Mouse (Mus musculus) liver, embryonic 11.5 days (tissue): ENCODE measurements around the gene March11. TPM values are rescaled to one million over a fixed set of nuclear protein-coding genes. Genes with fewer than 3 reads are reported as not detected.

Source experiments
- ATAC-seq: fragments of 200-750 bp; cut with Nextera tagmentation; replicated peaks from 2 replicates; pipeline ENCODE4 v1.8.0; 2017; ENCODE audit warnings: moderate number of reproducible peaks, mild to moderate bottlenecking, moderate TSS enrichment, moderate library complexity; ENCODE audit not compliant: low FRiP score
- DNase-seq: peaks from one replicate; pipeline ENCODE4 v3.0.0-alpha.2; 2017; ENCODE audit warnings: low spot score
- H3K27ac ChIP-seq: fragments of 300-500 bp; sonication (generic); 2 replicates; pipeline ENCODE4 v1.5.1; 2014; ENCODE audit warnings: mild to moderate bottlenecking, low read depth, low read length, control low read depth
- H3K27me3 ChIP-seq: fragments of 300-500 bp; sonication (generic); replicated peaks from 2 replicates; pipeline ENCODE4 v1.6.1; 2014; ENCODE audit warnings: low read length, mixed read lengths; ENCODE audit not compliant: control insufficient read depth, insufficient read depth
- H3K36me3 ChIP-seq: fragments of 300-500 bp; sonication (generic); 2 replicates; pipeline ENCODE4 v1.6.1; 2014; ENCODE audit warnings: mild to moderate bottlenecking, low read length, moderate library complexity, mixed read lengths; ENCODE audit not compliant: control insufficient read depth, insufficient read depth
- H3K4me1 ChIP-seq: fragments of 300-500 bp; sonication (generic); replicated peaks from 2 replicates; pipeline ENCODE4 v1.6.1; 2014; ENCODE audit warnings: low read length, mixed read lengths; ENCODE audit not compliant: control insufficient read depth, insufficient read depth
- H3K4me2 ChIP-seq: fragments of 300-500 bp; sonication (generic); 2 replicates; pipeline ENCODE4 v1.6.1; 2014; ENCODE audit warnings: mild to moderate bottlenecking, control low read depth, moderate library complexity
- H3K4me3 ChIP-seq: fragments of 300-500 bp; sonication (generic); 2 replicates; pipeline ENCODE4 v1.5.1; 2014; ENCODE audit warnings: low read depth, low read length, control low read depth
- H3K9ac ChIP-seq: fragments of 300-500 bp; sonication (generic); 2 replicates; pipeline ENCODE4 v1.6.1; 2014; ENCODE audit warnings: low read depth, low read length, control low read depth
- H3K9me3 ChIP-seq: fragments of 300-500 bp; sonication (generic); 2 replicates; pipeline ENCODE4 v1.6.1; 2016; ENCODE audit warnings: low read length, inconsistent platforms, mixed read lengths; ENCODE audit not compliant: control insufficient read depth
- WGBS: fragments of 180-500 bp; shearing (Covaris S2); extraction: QIAGEN DNeasy Blood & Tissue Kit; methylation state at CpG from one replicate; pipeline ENCODE4 v1.1.7; 2014; 5-methylcytosine and 5-hydroxymethylcytosine counted together
- polyA plus RNA-seq: library from polyadenylated mRNA; unstranded; fragments of >200 nt; fragmentation: Nextera tagmentation; extraction: Ambion mirVana; gene quantifications from 2 replicates; pipeline ENCODE4 v1.2.1, GENCODE M21; 2014

March11 gene
- polyA plus RNA-seq, 1 experiment from 2014 or later = 1.5 TPM

DNA sequence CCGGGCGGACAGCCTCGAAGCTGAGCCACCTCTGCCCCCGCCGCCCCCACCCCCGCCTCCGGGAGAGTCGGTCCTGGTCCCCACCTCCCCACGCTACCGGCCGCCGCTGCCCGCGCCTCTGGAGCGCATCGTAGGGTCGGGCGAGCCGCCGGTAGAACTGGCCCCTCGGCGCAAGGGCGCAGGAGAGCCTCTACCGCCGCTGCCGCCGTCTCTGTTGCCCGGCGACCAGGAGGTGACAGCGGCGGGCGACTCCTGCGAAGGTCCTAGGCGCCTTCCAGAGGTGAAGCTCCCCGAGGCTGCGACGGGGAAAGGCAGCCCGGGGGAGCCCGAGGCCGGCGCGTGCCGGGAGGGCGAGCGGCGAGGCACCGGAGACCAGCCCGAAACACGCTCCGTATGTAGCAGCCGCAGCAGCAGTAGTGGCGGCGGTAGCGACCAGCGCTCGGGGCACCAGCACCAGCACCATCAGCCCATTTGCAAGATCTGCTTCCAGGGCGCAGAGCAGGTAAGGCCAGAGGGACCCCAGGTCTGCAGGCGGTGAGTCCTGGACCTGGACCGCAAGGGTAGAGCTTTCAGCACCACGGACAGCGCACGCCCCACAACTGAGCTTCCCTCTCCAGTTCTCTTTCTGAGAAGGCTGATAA lies 563 bp downstream of the March11 start:
- Histone ChIP-seq H3K27ac (no peak overlapping the region), H3K4me3 (peak overlapping the region; percentile 52), H3K9ac (no peak overlapping the region), H3K27me3 (peaks cover 23% of the 10 kb centered on the region), H3K9me3 (no peaks in the 10 kb centered on the region), H3K4me2 (peak overlapping the region; percentile 74), H3K4me1 (no peaks in the 10 kb centered on the region), H3K36me3 (no peaks in the 10 kb centered on the region)
- 0 out of 2 replicates have a peak, but pooled peaks have one; percentile 39 for ATAC-seq
- under 1% methylated on average over 61 of the region's 62 CpGs for WGBS
- peak; percentile 74 for DNase-seq

DNA sequence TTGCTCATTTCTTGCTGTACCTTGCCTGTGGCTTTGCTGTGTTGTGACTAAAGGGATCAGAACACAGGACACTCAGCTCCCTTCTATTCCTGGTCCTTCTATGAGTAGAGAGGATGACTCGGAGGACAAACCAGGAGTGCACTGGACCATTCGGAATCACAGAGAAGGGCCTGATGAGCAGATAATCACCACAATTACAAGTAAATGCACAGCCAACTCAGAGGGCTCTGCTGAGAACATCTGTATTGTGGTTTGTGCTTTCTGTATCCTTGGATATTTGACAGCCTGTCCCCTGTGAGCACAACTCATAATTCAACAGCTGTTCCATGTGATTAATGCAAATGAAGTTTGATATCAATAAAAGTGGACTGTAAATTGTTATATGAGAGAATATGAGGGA lies 11.0 kb downstream of the March11 start:
- no peaks in the 10 kb centered on the region for H3K27me3 ChIP-seq
- H3K4me3 ChIP-seq = no peak overlapping the region
- H3K27ac ChIP-seq = no peak overlapping the region
- no peaks in the 10 kb centered on the region for H3K36me3 ChIP-seq
- H3K4me1 ChIP-seq = no peaks in the 10 kb centered on the region
- DNase-seq = no peak
- no peak overlapping the region for H3K4me2 ChIP-seq
- no peaks in the 10 kb centered on the region for H3K9me3 ChIP-seq
- H3K9ac ChIP-seq = no peak overlapping the region
- ATAC-seq = no peak
- 80% methylated on average over 2 of the region's 2 CpGs for WGBS

- H3K4me3 ChIP-seq = no peak overlapping the region
- 75% methylated on average over 3 of the region's 3 CpGs for WGBS
- no peaks in the 10 kb centered on the region for H3K27me3 ChIP-seq
- H3K36me3 ChIP-seq = no peaks in the 10 kb centered on the region
- no peaks in the 10 kb centered on the region for H3K9me3 ChIP-seq
- H3K4me1 ChIP-seq = no peaks in the 10 kb centered on the region
- H3K4me2 ChIP-seq = no peak overlapping the region
- no peak for ATAC-seq
- H3K27ac ChIP-seq = no peak overlapping the region
- DNase-seq = no peak
- H3K9ac ChIP-seq = no peak overlapping the region
Measured at GRCm38 (mm10) chr15:26320402-26320801, 11.6 kb downstream of the March11 start.

DNA sequence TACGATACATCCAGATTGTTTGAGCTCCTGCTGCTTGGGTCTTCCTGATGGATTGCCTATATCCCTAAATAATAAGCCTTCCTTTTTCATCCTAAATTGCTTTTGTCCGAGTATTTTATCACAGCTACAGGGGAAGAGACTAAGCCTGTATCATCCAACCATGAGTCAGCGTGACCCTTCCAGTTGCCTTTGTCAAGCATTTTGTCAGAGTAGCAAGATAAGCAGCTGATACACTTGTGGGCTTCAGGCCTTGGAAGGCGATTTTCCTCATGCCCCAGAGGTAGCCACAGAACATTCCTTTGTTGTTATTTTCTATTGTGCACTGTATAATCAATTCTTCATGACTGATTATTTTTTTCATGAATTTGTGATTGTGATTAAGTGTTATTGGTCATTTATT lies 14.0 kb downstream of the March11 start:
- ATAC-seq = no peak
- H3K4me2 ChIP-seq = no peak overlapping the region

GRCm38 (mm10) chr15:26327157-26327556 lies 18.3 kb downstream of the March11 start:
- no peak for ATAC-seq
- DNase-seq = no peak
- H3K27ac ChIP-seq = no peak overlapping the region
- H3K9me3 ChIP-seq = no peaks in the 10 kb centered on the region
- no peak overlapping the region for H3K4me3 ChIP-seq
- WGBS = 88% methylated on average over 1 of the region's 1 CpGs
- H3K36me3 ChIP-seq = no peaks in the 10 kb centered on the region
- H3K4me1 ChIP-seq = no peaks in the 10 kb centered on the region
- H3K27me3 ChIP-seq = no peaks in the 10 kb centered on the region
- no peak overlapping the region for H3K9ac ChIP-seq
- no peak overlapping the region for H3K4me2 ChIP-seq

More for the DNA sequence above, 14.0 kb downstream of the March11 start:
- no peaks in the 10 kb centered on the region for H3K9me3 ChIP-seq
- no peak overlapping the region for H3K9ac ChIP-seq
- no peaks in the 10 kb centered on the region for H3K27me3 ChIP-seq
- H3K36me3 ChIP-seq = no peaks in the 10 kb centered on the region
- no peak overlapping the region for H3K4me3 ChIP-seq
- no peak for DNase-seq
- H3K27ac ChIP-seq = no peak overlapping the region
- no peaks in the 10 kb centered on the region for H3K4me1 ChIP-seq
- 70% methylated on average over 4 of the region's 4 CpGs for WGBS

DNA sequence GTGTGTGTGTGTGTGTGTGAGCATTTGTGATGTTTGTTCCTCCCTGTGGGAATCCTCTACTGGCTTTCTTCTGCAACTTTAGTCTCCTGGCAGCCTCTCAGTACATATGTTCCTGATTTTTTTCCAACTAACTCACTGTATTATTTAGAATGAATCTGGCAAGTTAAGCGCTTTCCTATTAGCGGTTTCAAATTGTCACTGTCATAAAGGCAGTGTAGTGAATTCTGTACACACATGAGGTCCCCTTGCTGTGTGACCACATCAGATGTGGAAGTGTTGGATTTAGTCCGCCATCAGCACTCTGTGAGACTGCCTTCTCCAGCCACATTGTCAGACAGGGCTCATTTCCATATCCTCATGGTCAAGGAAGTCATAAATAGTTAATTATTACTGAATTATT lies 26.9 kb downstream of the March11 start:
- no peak overlapping the region for H3K27ac ChIP-seq
- DNase-seq (no peak), ATAC-seq (no peak)
- H3K4me3 ChIP-seq = no peak overlapping the region
- H3K4me1 ChIP-seq = no peaks in the 10 kb centered on the region
- H3K36me3 ChIP-seq = no peaks in the 10 kb centered on the region
- 84% methylated on average over 3 of the region's 3 CpGs for WGBS
- H3K4me2 ChIP-seq = no peak overlapping the region
- H3K9me3 ChIP-seq = no peaks in the 10 kb centered on the region
- no peak overlapping the region for H3K9ac ChIP-seq
- no peaks in the 10 kb centered on the region for H3K27me3 ChIP-seq

DNA sequence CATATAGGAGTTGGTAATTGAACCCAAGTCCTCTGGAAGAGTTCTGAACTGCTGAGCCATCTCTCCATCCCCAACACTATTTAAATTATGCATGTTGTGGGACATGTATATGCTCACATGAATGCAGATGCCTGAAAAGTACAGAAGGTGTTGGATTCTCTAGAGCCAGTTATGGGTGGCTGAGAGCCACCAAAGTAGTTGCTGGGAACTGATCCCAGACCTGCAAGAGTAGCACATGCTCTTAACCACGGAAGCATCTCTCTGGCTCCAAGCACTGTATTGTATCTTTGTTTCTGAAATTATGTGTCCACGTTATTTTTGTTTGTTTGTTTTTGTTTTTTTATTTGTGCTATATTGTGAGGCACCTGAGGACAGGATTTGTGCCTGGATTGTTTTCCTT lies 28.9 kb downstream of the March11 start:
- H3K4me1 ChIP-seq = no peaks in the 10 kb centered on the region
- no peaks in the 10 kb centered on the region for H3K27me3 ChIP-seq
- no peak for DNase-seq
- H3K4me2 ChIP-seq = no peak overlapping the region
- ATAC-seq = no peak
- H3K4me3 ChIP-seq = no peak overlapping the region
- 80% methylated on average over 2 of the region's 2 CpGs for WGBS
- no peaks in the 10 kb centered on the region for H3K9me3 ChIP-seq
- H3K27ac ChIP-seq = no peak overlapping the region
- H3K36me3 ChIP-seq = no peaks in the 10 kb centered on the region
- no peak overlapping the region for H3K9ac ChIP-seq

- Histone ChIP-seq H3K4me2 (no peak overlapping the region), H3K4me3 (no peak overlapping the region), H3K27ac (no peak overlapping the region), H3K27me3 (no peaks in the 10 kb centered on the region), H3K9ac (no peak overlapping the region), H3K4me1 (no peaks in the 10 kb centered on the region), H3K36me3 (no peaks in the 10 kb centered on the region), H3K9me3 (no peaks in the 10 kb centered on the region)
- 84% methylated on average over 4 of the region's 4 CpGs for WGBS
- DNase-seq (no peak), ATAC-seq (no peak)
Measured at GRCm38 (mm10) chr15:26338343-26338742, 29.5 kb downstream of the March11 start.

DNA sequence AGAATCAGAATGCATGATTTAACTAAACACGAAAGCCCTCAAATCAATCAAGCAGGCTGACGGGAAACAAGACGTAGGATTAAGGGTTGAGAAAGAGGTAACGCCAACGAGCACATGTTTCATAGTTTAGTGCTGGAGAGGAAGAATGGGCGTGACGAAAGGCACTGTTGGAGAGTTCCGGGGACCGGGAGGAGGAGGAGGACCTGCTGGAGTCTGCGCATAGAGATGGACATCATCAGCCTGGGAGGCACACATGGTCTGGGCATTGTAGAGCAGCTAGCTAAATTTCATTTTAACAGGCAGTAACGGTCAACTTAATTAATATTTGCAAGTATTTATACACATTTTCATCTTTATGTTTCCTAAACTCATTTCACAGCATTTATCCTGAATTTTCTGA lies 31.6 kb downstream of the March11 start:
- H3K4me2 ChIP-seq = no peak overlapping the region
- no peak overlapping the region for H3K27ac ChIP-seq
- H3K36me3 ChIP-seq = no peaks in the 10 kb centered on the region
- DNase-seq (no peak), ATAC-seq (no peak)
- no peaks in the 10 kb centered on the region for H3K4me1 ChIP-seq
- no peaks in the 10 kb centered on the region for H3K9me3 ChIP-seq
- H3K9ac ChIP-seq = no peak overlapping the region
- H3K4me3 ChIP-seq = no peak overlapping the region
- 83% methylated on average over 11 of the region's 11 CpGs for WGBS
- no peaks in the 10 kb centered on the region for H3K27me3 ChIP-seq
